Comparison of ENCODE assay signal across 9 mouse cellular contexts in the genomic region with DNA sequence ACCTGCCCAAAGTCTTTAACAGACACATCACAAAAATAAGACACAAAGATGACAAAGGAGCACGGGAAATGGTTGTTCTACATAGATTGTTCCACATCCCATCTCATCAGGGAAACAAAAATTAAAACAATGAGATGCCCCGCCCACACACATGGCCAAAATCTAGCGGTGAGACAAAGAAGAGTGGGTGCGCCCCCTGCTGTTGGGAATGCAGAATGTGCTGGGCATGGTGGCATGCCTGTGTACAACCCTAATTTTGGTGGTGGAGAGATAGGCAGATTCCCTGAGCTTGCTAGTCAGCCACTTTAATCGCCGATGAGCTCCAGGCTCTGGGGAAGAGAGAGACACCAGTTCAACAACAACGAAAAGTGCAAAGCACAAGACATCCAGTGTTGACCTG.
A peak's percentile ranks its signal among the peaks of the same experiment; 100 is the strongest.
DNase-seq lines count a peak whose midpoint lies in the region; TF ChIP-seq lines count a peak whose summit lies in the region.
"Had no signal": no experiment of that assay in that cellular context is flagged by ENCODE, and none has a peak within 500 bp of the region (broad histone marks: within the 10 kb centered on the region; RNA-seq: fewer than 3 reads in every experiment).

No protein-coding gene starts in this region.

- TF ChIP-seq CTCF in left cerebral cortex, adult 2 months (IDR thresholded peaks at IDR 0.05): peak; percentile 58

- no peak overlapping the region for H3K4me3 ChIP-seq in left cerebral cortex, adult 2 months
- H3K4me3 ChIP-seq: embryonic facial prominence, embryonic 15.5 days; neural tube, embryonic 12.5 days had no signal

- intact Hi-C loops in left cerebral cortex, adult 2 months (cut with DNase I): no loop called here

- H3K27ac ChIP-seq in left cerebral cortex, adult 2 months: no peak overlapping the region
- H3K27ac ChIP-seq: embryonic facial prominence, embryonic 15.5 days; neural tube, embryonic 12.5 days had no signal

- DNase-seq in left cerebral cortex, adult 2 months (ENCODE audit: extremely low spot score in 1 of 2, low spot score in 2 of 2): no peak
- no peak for DNase-seq in left cerebral cortex, adult 11 months (ENCODE audit: low spot score)
- DNase-seq in T-cell, adult 2 months (ENCODE audit: low spot score): peak; percentile 23
- peak; percentile 42 for DNase-seq in cerebellum, adult 9-10 months
- peak; percentile 34 for DNase-seq in lung, postnatal 14 days
- DNase-seq in thymus, postnatal 36 days: peak; percentile 25 to 29
- DNase-seq in ovary, postnatal 36 days (ENCODE audit: low spot score): no peak

Comparison
In these comparisons a context has a peak if more than half of its experiments do, and no peak if none do; other contexts are left out.
1. DNase-seq: peak in T-cell, adult 2 months (single experiment), cerebellum, adult 9-10 months (single experiment), lung, postnatal 14 days (single experiment) and thymus, postnatal 36 days (2 of 2); none in left cerebral cortex, adult 2 months (0 of 2), left cerebral cortex, adult 11 months (single experiment) and ovary, postnatal 36 days (single experiment).